Mouse (Mus musculus): ENCODE measurements at regions not wholly inside any gene's neighbourhood (a gene's known extent, or its start where the extent isn't known, plus 50 kb on each side); places are given as distances from the start of the nearest gene placed in this dataset.

GRCm38 (mm10) chr11:31282136-31282535, 87.7 kb downstream of the Stc2 start:
- intact Hi-C loops (cut with DNase I): no loop called here
- DNase-seq: no peak

- DNase-seq: peak in 1 of 2 experiments; percentile 50
These were observed 66.2 kb upstream of the Gm17332 start for GRCm38 (mm10) chr11:31248467-31248866.

More at GRCm38 (mm10) chr11:31248467-31248866, 66.2 kb upstream of the Gm17332 start:
- intact Hi-C loops (cut with DNase I): loop anchor here (5.0 kb wide), 3 partner anchors 129 to 704 kb away; no protein-coding TSS in a partner anchor
